Mouse (Mus musculus): ENCODE measurements around the gene 1110008P14Rik.

- TF ChIP-seq MYOG (IDR thresholded peaks at IDR 0.05; ENCODE audit: control insufficient read depth in 1 of 3, insufficient read depth in 1 of 3, insufficient read length in 2 of 3, low read depth in 2 of 3) (no peak), POLR2A (IDR thresholded peaks at IDR 0.05; ENCODE audit: insufficient read length, low read depth) (no peak), MAX (IDR thresholded peaks at IDR 0.05; ENCODE audit: low read depth) (no peak)
These were observed 20.3 kb downstream of the 1110008P14Rik start for GRCm38 (mm10) chr2:32361437-32361836.

Data from myocyte (in vitro differentiated cells).